Mouse (Mus musculus) liver, embryonic 14.5 days (tissue): Measurements from ENCODE around the gene Lrrc19.

Experiments
- CTCF ChIP-seq: IDR thresholded peaks from 2 replicates; pipeline ENCODE4 v1.5.1; 2016; ENCODE audit warnings: antibody characterized with exemption, low read depth, control low read depth
- EP300 ChIP-seq: IDR thresholded peaks from 2 replicates; pipeline ENCODE4 v1.6.1; 2016; ENCODE audit warnings: antibody characterized with exemption, low read depth

DNA sequence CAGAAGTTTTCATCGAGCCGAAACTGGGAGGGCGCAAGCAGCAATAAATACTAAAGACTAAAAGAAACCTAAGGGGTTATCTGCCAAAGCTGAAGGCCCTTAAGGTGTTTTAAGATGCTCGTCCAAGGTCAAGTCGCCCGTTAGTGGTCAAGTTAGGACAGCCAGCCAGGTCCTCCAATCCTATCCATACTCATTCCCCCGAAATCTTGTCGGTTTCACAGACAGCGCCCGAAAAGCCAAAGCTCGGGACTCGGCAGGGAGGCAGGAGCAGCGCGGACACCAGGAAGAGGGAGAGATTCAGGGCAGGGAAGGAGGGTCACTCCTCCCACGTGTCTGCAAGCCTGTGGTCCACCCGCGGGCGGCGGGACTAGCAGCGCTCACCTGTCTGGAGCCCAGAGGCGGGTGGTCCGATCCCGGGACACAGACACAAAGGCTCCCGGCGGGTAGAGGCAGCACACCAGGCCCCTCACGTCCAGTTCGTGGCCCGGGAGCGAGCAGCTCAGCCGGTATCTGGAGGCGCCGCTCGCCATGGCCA, 47.4 kb downstream of the Lrrc19 start:
- TF ChIP-seq CTCF (no peak), EP300 (no peak)
